Mouse (Mus musculus) bone marrow macrophage, adult 2 months (primary cell): Measurements from ENCODE around the gene Nos1.

Experiments
- CTCF ChIP-seq: IDR thresholded peaks from 2 replicates; pipeline ENCODE4 v1.5.1; 2012; ENCODE audit warnings: low read depth, mild to moderate bottlenecking, low read length, moderate library complexity
- POLR2A ChIP-seq: IDR thresholded peaks from 2 replicates; pipeline ENCODE4 v1.6.1; 2012; ENCODE audit warnings: mild to moderate bottlenecking, low read depth, low read length, borderline replicate concordance

GRCm38 (mm10) chr5:117731311-117731710 is 49.5 kb upstream of the Nos1 start:
- TF ChIP-seq POLR2A (no peak), CTCF (no peak)
